Mouse (Mus musculus) hindbrain, embryonic 16.5 days (tissue): ENCODE data around the gene Rsbn1l. TPM values are rescaled to one million over a fixed set of nuclear protein-coding genes. Genes with fewer than 3 reads are reported as not detected.

Source experiments
- ATAC-seq: fragments of 200-750 bp; cut with Nextera tagmentation; 2 replicates; pipeline ENCODE4 v1.8.0; 2017; ENCODE audit warnings: moderate TSS enrichment, moderate library complexity
- H3K27ac ChIP-seq: fragments of 300-500 bp; sonication (generic); 2 replicates; pipeline ENCODE4 v1.5.1; 2014; ENCODE audit warnings: low read depth, mild to moderate bottlenecking, control low read depth, low read length, moderate library complexity
- H3K27me3 ChIP-seq: fragments of 300-500 bp; sonication (generic); replicated peaks from 2 replicates; pipeline ENCODE4 v1.6.1; 2014; ENCODE audit warnings: low read length; ENCODE audit not compliant: control insufficient read depth, insufficient read depth
- H3K36me3 ChIP-seq: fragments of 300-500 bp; sonication (generic); 2 replicates; pipeline ENCODE4 v1.6.1; 2014; ENCODE audit warnings: mild to moderate bottlenecking, low read length, moderate library complexity, mixed read lengths; ENCODE audit not compliant: control insufficient read depth, insufficient read depth
- H3K4me1 ChIP-seq: fragments of 300-500 bp; sonication (generic); 2 replicates; pipeline ENCODE4 v1.6.1; 2014; ENCODE audit warnings: low read depth, low read length; ENCODE audit not compliant: control insufficient read depth, insufficient read depth
- H3K4me2 ChIP-seq: fragments of 300-500 bp; sonication (generic); 2 replicates; pipeline ENCODE4 v1.6.1; 2014; ENCODE audit warnings: mild to moderate bottlenecking, low read length, control low read depth, moderate library complexity
- H3K4me3 ChIP-seq: fragments of 300-500 bp; sonication (generic); 2 replicates; pipeline ENCODE4 v1.5.1; 2014; ENCODE audit warnings: mild to moderate bottlenecking, low read length, control low read depth, moderate library complexity
- H3K9ac ChIP-seq: fragments of 300-500 bp; sonication (generic); 2 replicates; pipeline ENCODE4 v1.6.1; 2014; ENCODE audit warnings: low read depth, mild to moderate bottlenecking, control low read depth, low read length, moderate library complexity
- H3K9me3 ChIP-seq: fragments of 300-500 bp; sonication (generic); 2 replicates; pipeline ENCODE4 v1.6.1; 2014; ENCODE audit warnings: mild to moderate bottlenecking, low read length, moderate library complexity; ENCODE audit not compliant: control insufficient read depth
- WGBS: fragments of 180-500 bp; shearing (Covaris S2); extraction: QIAGEN DNeasy Blood & Tissue Kit; methylation state at CpG from one replicate; pipeline ENCODE4 v1.1.7; 2014; 5-methylcytosine and 5-hydroxymethylcytosine counted together
- polyA plus RNA-seq: library from polyadenylated mRNA; unstranded; fragments of >200 nt; fragmentation: Nextera tagmentation; extraction: Ambion mirVana; gene quantifications from 2 replicates; pipeline ENCODE4 v1.2.1, GENCODE M21; 2015

Rsbn1l gene
- 3.0 and 3.5 TPM in 2 replicates for polyA plus RNA-seq

DNA sequence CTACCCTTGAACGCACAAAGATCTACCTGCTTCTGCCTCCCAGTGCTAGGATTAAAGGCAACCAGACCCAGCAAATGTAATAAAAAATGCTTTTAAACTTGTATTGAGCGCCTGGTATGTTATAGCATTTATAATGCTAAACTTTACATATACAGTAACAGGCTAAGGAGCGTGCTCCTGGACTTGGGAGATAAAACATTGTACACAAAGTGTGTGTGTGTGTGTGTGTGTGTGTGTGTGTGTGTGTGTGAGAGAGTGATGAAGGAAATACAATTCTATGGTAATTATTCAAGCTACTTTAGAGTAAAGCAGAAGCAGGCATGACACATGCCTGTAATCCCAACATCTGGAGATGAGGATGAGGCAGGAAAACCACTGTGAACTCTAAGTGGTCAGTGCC, at the start of gene Rsbn1l:
Gene Rsbn1l (minus strand): TSS at position 101 of the 400 bp plus-strand sequence.
- WGBS: 97% methylated on average over 3 of the region's 3 CpGs
- ATAC-seq: no peak
- Histone ChIP-seq H3K27ac (no peak within 1 kb of the TSS), H3K9ac (no peak within 1 kb of the TSS), H3K9me3 (no peaks in the 10 kb centered on the region; the same call in none of the 2 replicates), H3K4me1 (peaks cover 4% of the 10 kb centered on the region), H3K36me3 (no peaks in the 10 kb centered on the region), H3K4me3 (no peak within 1 kb of the TSS), H3K4me2 (no peak within 1 kb of the TSS), H3K27me3 (no peaks in the 10 kb centered on the region)

DNA sequence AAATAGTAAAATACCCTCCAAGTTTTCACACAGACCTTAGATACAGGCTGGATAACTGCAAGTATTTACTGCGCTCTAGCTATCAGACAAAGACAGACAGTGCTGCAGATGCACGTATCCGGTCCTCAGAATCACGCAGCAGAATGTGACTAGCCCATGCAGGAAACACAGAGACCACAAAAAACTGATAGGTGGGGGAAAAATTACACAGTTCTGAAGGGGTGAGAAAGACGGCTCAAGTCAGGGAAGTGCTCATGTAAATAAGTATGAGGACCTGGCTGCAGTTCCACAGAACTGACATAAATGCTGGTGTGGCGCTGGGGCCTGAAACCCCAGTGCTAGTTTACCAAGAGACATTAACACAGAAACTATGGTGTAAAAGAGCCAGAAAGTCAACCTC, 46.5 kb upstream of the Rsbn1l start:
- 95% methylated on average over 6 of the region's 6 CpGs for WGBS
- Histone ChIP-seq H3K9me3 (no peaks in the 10 kb centered on the region), H3K4me1 (no peaks in the 10 kb centered on the region), H3K36me3 (peaks cover 41% of the 10 kb centered on the region), H3K4me3 (no peak overlapping the region), H3K4me2 (no peak overlapping the region), H3K27me3 (no peaks in the 10 kb centered on the region), H3K27ac (no peak overlapping the region), H3K9ac (no peak overlapping the region)
- ATAC-seq: no peak

DNA sequence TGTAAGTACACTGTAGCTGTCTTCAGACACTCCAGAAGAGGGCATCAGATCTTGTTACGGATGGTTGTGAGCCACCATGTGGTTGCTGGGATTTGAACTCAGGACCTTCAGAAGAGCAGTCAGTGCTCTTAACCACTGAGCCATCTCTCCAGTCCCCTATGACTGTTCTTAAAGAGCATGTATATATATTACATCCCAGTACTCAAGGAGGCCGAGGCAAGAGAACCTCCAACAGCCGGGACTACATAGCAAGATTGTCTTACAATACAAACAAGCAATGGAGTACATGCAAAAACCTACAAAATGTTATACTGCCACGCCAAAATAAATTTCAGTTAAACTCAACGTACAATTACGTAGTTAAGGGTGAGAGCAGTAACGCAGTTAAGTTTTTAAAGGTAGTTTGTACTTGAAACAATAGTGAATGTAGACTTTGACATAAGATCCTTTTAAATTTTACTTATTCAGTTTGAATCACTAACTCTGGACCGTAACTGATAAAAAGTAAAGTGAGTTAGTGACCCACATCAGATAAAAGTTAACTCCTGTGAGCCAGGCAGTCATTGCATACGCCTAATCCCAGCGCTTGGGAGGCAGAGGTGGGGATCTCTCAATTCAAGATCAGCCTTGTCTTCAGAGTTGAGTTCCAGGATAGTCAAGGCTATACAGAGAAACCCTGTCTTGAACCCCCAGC, 45.6 kb upstream of the Rsbn1l start:
- Histone ChIP-seq H3K9ac (no peak overlapping the region), H3K4me3 (no peak overlapping the region), H3K4me2 (no peak overlapping the region), H3K36me3 (peaks cover 45% of the 10 kb centered on the region), H3K9me3 (no peaks in the 10 kb centered on the region), H3K27me3 (no peaks in the 10 kb centered on the region), H3K27ac (no peak overlapping the region), H3K4me1 (no peaks in the 10 kb centered on the region)
- no peak for ATAC-seq
- 97% methylated on average over 9 of the region's 10 CpGs for WGBS

DNA sequence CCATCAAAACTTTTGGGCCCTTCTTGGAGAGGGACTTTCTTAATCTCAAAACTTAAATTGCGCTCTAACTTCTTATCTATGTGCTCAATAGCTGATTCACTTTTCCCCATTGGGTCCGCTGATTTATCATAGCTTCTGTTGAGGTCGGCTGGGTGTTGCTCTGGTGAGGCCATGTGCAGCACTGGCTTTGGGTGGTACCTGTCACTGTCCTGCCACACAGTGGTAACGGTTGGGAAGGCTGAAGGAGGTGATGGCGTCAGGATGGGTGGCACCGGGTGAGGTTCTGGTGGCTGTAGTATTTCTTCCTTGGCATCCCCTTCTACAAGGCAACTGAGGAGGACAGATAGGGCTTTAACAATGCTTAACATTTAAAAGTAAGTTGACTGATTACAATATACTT, 42.2 kb upstream of the Rsbn1l start:
- H3K4me3 ChIP-seq: no peak overlapping the region
- no peaks in the 10 kb centered on the region for H3K9me3 ChIP-seq
- no peak overlapping the region for H3K4me2 ChIP-seq
- no peak for ATAC-seq
- no peak overlapping the region for H3K27ac ChIP-seq
- WGBS: 95% methylated on average over 6 of the region's 6 CpGs
- H3K36me3 ChIP-seq: peaks cover 57% of the 10 kb centered on the region
- no peak overlapping the region for H3K9ac ChIP-seq
- H3K27me3 ChIP-seq: no peaks in the 10 kb centered on the region
- H3K4me1 ChIP-seq: no peaks in the 10 kb centered on the region

DNA sequence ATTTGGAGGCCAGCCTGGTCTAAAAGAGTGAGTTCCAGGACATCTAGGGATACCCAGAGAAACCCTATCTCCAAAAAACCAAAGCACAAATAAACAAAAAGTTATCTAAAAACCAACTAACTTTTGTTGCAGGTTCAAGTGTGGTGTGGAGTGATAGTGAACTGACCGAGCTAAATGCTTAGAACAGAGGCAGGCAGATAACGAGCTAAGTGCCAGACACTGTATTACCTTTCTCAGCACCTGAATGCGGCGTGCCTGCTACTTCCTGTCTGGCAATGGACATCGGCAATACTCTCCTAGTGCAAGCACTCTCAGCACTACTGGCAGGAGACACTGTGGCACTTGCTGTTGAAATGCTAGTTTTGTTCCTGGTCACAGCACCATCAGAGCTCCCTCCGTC, 41.4 kb upstream of the Rsbn1l start:
- H3K9ac ChIP-seq: no peak overlapping the region
- no peaks in the 10 kb centered on the region for H3K4me1 ChIP-seq
- WGBS: 98% methylated on average over 6 of the region's 6 CpGs
- H3K4me2 ChIP-seq: no peak overlapping the region
- no peak for ATAC-seq
- H3K36me3 ChIP-seq: peaks cover 54% of the 10 kb centered on the region
- no peaks in the 10 kb centered on the region for H3K9me3 ChIP-seq
- no peaks in the 10 kb centered on the region for H3K27me3 ChIP-seq
- no peak overlapping the region for H3K27ac ChIP-seq
- H3K4me3 ChIP-seq: no peak overlapping the region

DNA sequence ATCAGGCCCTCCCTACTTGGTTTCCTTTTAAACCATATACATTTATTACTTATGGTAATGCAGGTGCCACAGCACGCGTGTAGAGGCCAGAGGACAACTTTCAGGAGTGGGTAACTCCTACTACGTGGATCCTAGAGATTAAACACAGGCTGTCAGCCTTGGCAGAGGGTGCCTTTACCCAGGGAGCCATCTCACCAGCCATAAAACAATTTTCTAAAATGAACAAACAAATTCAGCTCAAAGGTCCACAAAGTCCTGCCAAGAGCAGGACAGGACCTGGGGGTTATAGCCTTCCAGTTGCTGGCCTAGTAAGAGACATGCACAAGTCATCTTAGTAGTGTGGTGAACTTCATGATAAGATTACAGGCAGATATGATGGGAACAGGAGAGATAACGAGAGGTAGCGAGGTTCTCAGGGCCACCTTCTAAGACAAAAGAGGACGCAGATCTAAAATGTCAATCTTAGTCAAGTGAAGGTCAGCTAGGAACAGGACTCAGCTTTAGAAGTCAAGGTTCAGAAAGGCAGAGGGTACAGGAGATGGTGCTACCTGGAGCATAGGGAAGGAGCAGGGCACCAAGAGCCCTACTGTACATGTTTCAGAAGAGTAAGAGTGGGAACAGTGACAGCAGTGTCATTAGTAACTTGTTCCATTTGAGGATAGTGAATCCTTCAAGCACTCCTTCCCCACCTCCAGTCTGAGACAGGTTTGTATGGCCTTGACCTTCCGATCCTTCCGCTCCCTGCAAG, 34.0 kb upstream of the Rsbn1l start:
- H3K4me2 ChIP-seq: no peak overlapping the region
- no peak overlapping the region for H3K9ac ChIP-seq
- H3K27ac ChIP-seq: no peak overlapping the region
- no peak for ATAC-seq
- H3K27me3 ChIP-seq: no peaks in the 10 kb centered on the region
- no peak overlapping the region for H3K4me3 ChIP-seq
- no peaks in the 10 kb centered on the region for H3K9me3 ChIP-seq
- 95% methylated on average over 8 of the region's 8 CpGs for WGBS
- peaks cover 33% of the 10 kb centered on the region for H3K36me3 ChIP-seq
- no peaks in the 10 kb centered on the region for H3K4me1 ChIP-seq

DNA sequence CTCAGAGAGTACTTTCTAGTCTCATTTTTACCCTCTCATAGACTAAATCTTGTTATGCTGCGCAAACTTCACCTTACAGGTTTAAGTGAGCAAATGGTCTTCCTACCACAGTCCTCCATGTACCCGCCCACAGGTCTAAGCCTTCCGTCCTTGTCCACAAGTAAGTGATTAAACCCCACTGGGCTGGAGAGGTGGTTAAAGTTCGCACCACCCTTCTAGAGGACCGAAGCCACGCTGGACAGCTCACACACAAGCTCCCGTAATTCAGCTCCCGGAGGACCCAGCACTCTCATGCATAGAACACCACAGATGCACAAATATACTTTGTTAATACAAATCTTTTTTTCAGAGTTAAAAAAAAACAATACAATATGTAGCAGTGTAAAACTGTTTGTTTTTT, 30.1 kb upstream of the Rsbn1l start:
- 96% methylated on average over 8 of the region's 8 CpGs for WGBS
- H3K4me1 ChIP-seq: no peaks in the 10 kb centered on the region
- H3K27ac ChIP-seq: no peak overlapping the region
- ATAC-seq: no peak
- H3K4me3 ChIP-seq: no peak overlapping the region
- no peaks in the 10 kb centered on the region for H3K9me3 ChIP-seq
- H3K4me2 ChIP-seq: no peak overlapping the region
- H3K27me3 ChIP-seq: no peaks in the 10 kb centered on the region
- no peak overlapping the region for H3K9ac ChIP-seq
- H3K36me3 ChIP-seq: peaks cover 18% of the 10 kb centered on the region

DNA sequence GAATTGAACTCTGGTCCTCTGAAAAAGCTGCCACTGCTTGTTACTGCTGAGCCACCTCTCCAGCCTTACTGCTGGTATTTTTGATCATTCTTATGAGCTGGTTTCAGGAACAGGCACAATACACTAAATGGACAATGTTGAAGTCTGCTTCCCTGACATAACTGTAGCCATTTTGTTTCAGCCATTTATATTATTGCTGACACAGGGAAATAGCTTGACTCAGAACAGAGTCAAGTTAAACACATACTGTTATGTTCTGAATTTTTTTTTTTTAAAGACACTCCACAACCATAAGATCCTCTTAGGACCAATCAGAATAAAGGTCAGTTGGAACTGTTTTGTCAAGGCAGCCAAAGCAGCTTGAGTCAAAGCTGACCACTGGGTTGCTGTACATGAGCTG, 27.3 kb upstream of the Rsbn1l start:
- H3K4me2 ChIP-seq: no peak overlapping the region
- H3K27me3 ChIP-seq: no peaks in the 10 kb centered on the region
- no peaks in the 10 kb centered on the region for H3K4me1 ChIP-seq
- no peak overlapping the region for H3K27ac ChIP-seq
- no peak overlapping the region for H3K4me3 ChIP-seq
- ATAC-seq: no peak
- no peak overlapping the region for H3K9ac ChIP-seq
- peaks cover 8% of the 10 kb centered on the region for H3K36me3 ChIP-seq
- H3K9me3 ChIP-seq: no peaks in the 10 kb centered on the region

DNA sequence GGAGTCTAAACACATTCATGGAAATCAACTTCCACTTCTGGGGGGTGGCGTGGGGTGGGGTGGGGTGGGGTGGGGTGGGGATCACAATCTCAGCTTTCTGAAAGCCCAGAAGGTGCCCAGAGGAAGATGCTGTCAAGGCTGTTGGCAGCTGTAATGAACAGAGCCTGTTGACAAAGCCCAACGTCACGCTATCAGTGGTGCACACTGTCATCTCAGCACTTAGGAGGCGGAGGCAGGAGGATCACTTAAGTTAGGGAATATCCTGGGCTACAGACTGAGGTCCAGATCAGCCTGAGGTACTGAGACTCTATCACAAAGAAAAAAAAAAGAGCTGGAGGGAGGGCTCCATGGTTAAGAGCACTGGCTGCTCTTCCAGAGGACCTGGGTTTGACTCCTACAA, 18.5 kb upstream of the Rsbn1l start:
- 84% methylated on average over 4 of the region's 4 CpGs for WGBS
- Histone ChIP-seq H3K4me1 (no peaks in the 10 kb centered on the region), H3K27ac (no peak overlapping the region), H3K36me3 (no peaks in the 10 kb centered on the region), H3K9me3 (no peaks in the 10 kb centered on the region), H3K9ac (no peak overlapping the region), H3K4me3 (no peak overlapping the region), H3K4me2 (no peak overlapping the region), H3K27me3 (no peaks in the 10 kb centered on the region)
- no peak for ATAC-seq
